Comparison of ENCODE assay signal across 8 mouse cellular contexts in the genomic region with DNA sequence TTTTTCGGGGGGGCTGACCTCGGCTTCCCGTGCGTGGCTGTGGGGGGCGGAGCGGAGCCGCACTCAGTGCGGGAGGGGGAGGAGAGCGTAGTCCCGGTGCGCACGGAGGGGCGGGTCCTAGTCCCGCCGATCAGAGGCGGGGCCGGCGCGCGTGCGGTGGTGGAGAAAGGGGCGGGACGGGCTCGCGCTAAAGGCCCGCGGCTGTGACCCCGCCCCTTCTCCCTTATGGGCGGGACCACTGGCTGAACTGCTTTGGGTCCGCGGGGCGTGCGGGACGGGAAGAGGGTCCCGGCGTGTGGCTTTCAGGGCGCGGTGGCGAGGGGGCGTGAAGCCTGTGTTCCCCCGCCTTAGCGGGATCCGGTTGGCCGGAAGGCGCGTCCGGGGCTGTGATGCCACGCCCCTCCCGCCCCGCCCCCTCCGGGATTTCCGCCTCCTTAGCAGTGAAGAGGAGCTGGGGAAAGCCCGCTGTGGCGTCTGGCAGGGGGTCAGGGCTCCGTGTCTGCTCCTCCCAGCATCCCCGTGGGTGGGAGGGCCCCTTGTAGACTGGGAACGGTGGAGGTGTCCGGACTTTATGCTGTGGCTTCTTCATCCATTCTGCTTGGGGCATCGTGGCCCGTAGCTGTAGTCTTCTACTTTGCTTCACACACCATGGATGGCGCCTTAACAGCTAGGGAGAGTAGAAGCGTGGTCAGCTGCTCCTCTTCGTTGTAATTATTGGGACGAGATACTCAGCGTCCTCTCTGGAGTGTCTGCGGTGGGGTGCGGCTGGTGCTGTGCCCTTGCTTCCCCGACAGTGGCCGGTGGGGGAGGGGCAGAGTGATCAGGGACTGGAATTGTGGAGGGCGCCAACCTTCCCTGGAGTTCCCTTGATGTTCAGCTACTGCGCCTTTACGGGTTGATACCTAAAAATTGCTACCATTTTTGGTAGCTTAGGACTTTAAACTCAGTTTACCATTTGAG. TPM values are rescaled to one million over a fixed set of nuclear protein-coding genes. Genes with fewer than 3 reads are reported as not detected.
DNase-seq lines count a peak whose midpoint lies in the region; ATAC-seq and TF ChIP-seq lines count a peak whose summit lies in the region.

No protein-coding gene starts in this region.

- peak overlapping the region; percentile 91 for H3K4me3 ChIP-seq in gastrocnemius, adult 2 months

- DNase-seq in ZHBTc4 (ENCODE audit: low read depth, low spot score), result peak; percentile 97
- DNase-seq in gastrocnemius, adult 2 months, result peak; percentile 95
- DNase-seq in hindlimb bud, embryonic 11.5 days (ENCODE audit: extremely low spot score, low read depth, low spot score), result peak; percentile 22
- peak; percentile 76 to 91 for DNase-seq in left cerebral cortex, adult 8-10 months (ENCODE audit: low spot score in 2 of 2)
- DNase-seq in right cerebral cortex, adult 18-20 months, result peak; percentile 93
- peak; percentile 87 for DNase-seq in urinary bladder, adult 2 months (ENCODE audit: low spot score)

- intact Hi-C loops in gastrocnemius, adult 2 months (cut with DNase I), result no loop called here

- peak overlapping the region; percentile 99 for H3K27ac ChIP-seq in gastrocnemius, adult 2 months

- peak; percentile 2; the same call in 1 of the 2 replicates for ATAC-seq in common myeloid progenitor, adult 5-6 weeks (replicated peaks; ENCODE audit: low read depth, poor library complexity, severe bottlenecking)
- peak; percentile 19 for ATAC-seq in megakaryocyte, adult 5-6 weeks (ENCODE audit: poor library complexity, severe bottlenecking)

- TF ChIP-seq CTCF in gastrocnemius, adult 2 months (IDR thresholded peaks at IDR 0.05), result no peak

RNA-seq across cellular contexts. Expression of a gene that starts 5.1 kb away (rescaled TPM):
- total RNA-seq in common myeloid progenitor, adult 5-6 weeks (2017), result 82.1 and 105 TPM in 2 replicates
- 10 to 100 TPM; 17.1 to 18.7 TPM for total RNA-seq in gastrocnemius, adult 2 months (2021)
- total RNA-seq in left cerebral cortex, adult 8-10 months (2022), result 10 to 100 TPM; 39.1 to 52.4 (median 45.5) TPM
- total RNA-seq in megakaryocyte, adult 5-6 weeks (2015), result 83.5 and 87.5 TPM in 2 replicates
- total RNA-seq in megakaryocyte, adult 5-6 weeks (2017), result 89.8 and 96.9 TPM in 2 replicates
- polyA plus RNA-seq in urinary bladder, adult 2 months (2012; rRNA removed), result 32.3 TPM in 2 replicates

RNA-seq across cellular contexts. Expression of a gene that starts 53.5 kb away (rescaled TPM):
- total RNA-seq in common myeloid progenitor, adult 5-6 weeks (2017), result 30.9 and 51.3 TPM in 2 replicates
- total RNA-seq in gastrocnemius, adult 2 months (2021), result 10 to 100 TPM; 30.9 to 35.6 TPM
- 100 to 1,000 TPM; 116 to 162 (median 135) TPM for total RNA-seq in left cerebral cortex, adult 8-10 months (2022)
- 27.4 and 47.7 TPM in 2 replicates for total RNA-seq in megakaryocyte, adult 5-6 weeks (2015)
- 33.6 and 35.4 TPM in 2 replicates for total RNA-seq in megakaryocyte, adult 5-6 weeks (2017)
- 124 and 135 TPM in 2 replicates for polyA plus RNA-seq in urinary bladder, adult 2 months (2012; rRNA removed)

Comparison
In these comparisons a context has a peak if more than half of its experiments do, and no peak if none do; other contexts are left out.
1. Peak in every context shown above with its lines: DNase-seq, ATAC-seq, H3K4me3 ChIP-seq and H3K27ac ChIP-seq.
2. DNase-seq: peak in every context shown above with its lines; median percentile 97 in ZHBTc4; 95 in gastrocnemius, adult 2 months; 93 in right cerebral cortex, adult 18-20 months; 87 in urinary bladder, adult 2 months; 84 in left cerebral cortex, adult 8-10 months; 22 in hindlimb bud, embryonic 11.5 days.